Mouse (Mus musculus) C2C12 (cell line): Measurements from ENCODE around the gene Ndufaf3.
"Not testable (repeated sequence)": the region's sequence is repeated elsewhere in the genome, so short reads cannot be mapped to it uniquely, and the experiment has no call there.

ENCODE experiments used
- CEBPB ChIP-seq: IDR thresholded peaks from one replicate; pipeline ENCODE4 v1.6.1; 2011; ENCODE audit warnings: low read depth, mild to moderate bottlenecking, control low read depth, moderate library complexity
- CTCF ChIP-seq: IDR thresholded peaks from one replicate; pipeline ENCODE4 v1.5.1; 2011; ENCODE audit not compliant: control insufficient read depth, insufficient read depth, insufficient read length
- MAX ChIP-seq: IDR thresholded peaks from one replicate; pipeline ENCODE4 v1.6.1; 2011; ENCODE audit warnings: mild to moderate bottlenecking, control low read depth
- MYOG ChIP-seq: IDR thresholded peaks from one replicate; pipeline ENCODE4 v1.6.1; 2011; ENCODE audit not compliant: control insufficient read depth, insufficient read length; ENCODE audit errors: extremely low read depth

- TF ChIP-seq CTCF, CEBPB, MYOG, MAX: not testable (repeated sequence)
These were observed 40.7 kb upstream of the Ndufaf3 start for GRCm38 (mm10) chr9:108607929-108608328.
